Mouse (Mus musculus) liver, postnatal 0 days (tissue): ENCODE data around the gene Shank1. TPM values are rescaled to one million over a fixed set of nuclear protein-coding genes. Genes with fewer than 3 reads are reported as not detected.
A peak's percentile ranks its signal among the peaks of the same experiment; 100 is the strongest.

Experiments used
- ATAC-seq: fragments of 200-750 bp; cut with Nextera tagmentation; 2 replicates; pipeline ENCODE4 v1.8.0; 2017; ENCODE audit warnings: mild to moderate bottlenecking, moderate library complexity
- DNase-seq: peaks from one replicate; pipeline ENCODE4 v3.0.0-alpha.2; 2016
- H3K27ac ChIP-seq: fragments of 300-500 bp; sonication (generic); 2 replicates; pipeline ENCODE4 v1.5.1; 2014; ENCODE audit warnings: antibody characterized with exemption, moderate library complexity, mild to moderate bottlenecking, low read depth
- H3K27me3 ChIP-seq: fragments of 300-500 bp; sonication (generic); 2 replicates; pipeline ENCODE4 v1.6.1; 2014; ENCODE audit warnings: low read length, control low read depth, mixed read lengths; ENCODE audit not compliant: insufficient read depth
- H3K36me3 ChIP-seq: fragments of 300-500 bp; sonication (generic); replicated peaks from 2 replicates; pipeline ENCODE4 v1.6.1; 2014; ENCODE audit warnings: mild to moderate bottlenecking, control low read depth, low read length, moderate library complexity, mixed read lengths; ENCODE audit not compliant: insufficient read depth
- H3K4me1 ChIP-seq: fragments of 300-500 bp; sonication (generic); 2 replicates; pipeline ENCODE4 v1.6.1; 2014; ENCODE audit warnings: antibody characterized with exemption, mild to moderate bottlenecking, control low read depth; ENCODE audit not compliant: insufficient read depth
- H3K4me2 ChIP-seq: fragments of 300-500 bp; sonication (generic); 2 replicates; pipeline ENCODE4 v1.6.1; 2014; ENCODE audit warnings: low read depth, mild to moderate bottlenecking, low read length, moderate library complexity, mixed read lengths
- H3K4me3 ChIP-seq: fragments of 300-500 bp; sonication (generic); 2 replicates; pipeline ENCODE4 v1.5.1; 2014; ENCODE audit warnings: low read depth, low read length
- H3K9ac ChIP-seq: fragments of 300-500 bp; sonication (generic); replicated peaks from 2 replicates; pipeline ENCODE4 v1.6.1; 2014; ENCODE audit warnings: mild to moderate bottlenecking, moderate library complexity
- H3K9me3 ChIP-seq: fragments of 300-500 bp; sonication (generic); 2 replicates; pipeline ENCODE4 v1.6.1; 2016; ENCODE audit warnings: mild to moderate bottlenecking, control low read depth, low read length, mixed read lengths
- CTCF ChIP-seq: sonication (generic); IDR thresholded peaks from 2 replicates; pipeline ENCODE4 v1.5.1; 2016; ENCODE audit warnings: antibody characterized with exemption, low read depth
- EP300 ChIP-seq: IDR thresholded peaks from 2 replicates; pipeline ENCODE4 v1.6.1; 2016; ENCODE audit warnings: antibody characterized with exemption, low read depth, mild to moderate bottlenecking
- WGBS: fragments of 180-500 bp; shearing (Covaris S2); extraction: QIAGEN DNeasy Blood & Tissue Kit; methylation state at CpG from one replicate; pipeline ENCODE4 v1.1.7; 2014; ENCODE audit not compliant: insufficient replicate concordance; 5-methylcytosine and 5-hydroxymethylcytosine counted together
- polyA plus RNA-seq: library from polyadenylated mRNA; unstranded; fragments of >200 nt; fragmentation: Nextera tagmentation; extraction: Ambion mirVana; gene quantifications from 2 replicates; pipeline ENCODE4 v1.2.1, GENCODE M21; 2015

The Shank1 gene
- polyA plus RNA-seq, 1 experiment from 2014 or later, result not detected

DNA sequence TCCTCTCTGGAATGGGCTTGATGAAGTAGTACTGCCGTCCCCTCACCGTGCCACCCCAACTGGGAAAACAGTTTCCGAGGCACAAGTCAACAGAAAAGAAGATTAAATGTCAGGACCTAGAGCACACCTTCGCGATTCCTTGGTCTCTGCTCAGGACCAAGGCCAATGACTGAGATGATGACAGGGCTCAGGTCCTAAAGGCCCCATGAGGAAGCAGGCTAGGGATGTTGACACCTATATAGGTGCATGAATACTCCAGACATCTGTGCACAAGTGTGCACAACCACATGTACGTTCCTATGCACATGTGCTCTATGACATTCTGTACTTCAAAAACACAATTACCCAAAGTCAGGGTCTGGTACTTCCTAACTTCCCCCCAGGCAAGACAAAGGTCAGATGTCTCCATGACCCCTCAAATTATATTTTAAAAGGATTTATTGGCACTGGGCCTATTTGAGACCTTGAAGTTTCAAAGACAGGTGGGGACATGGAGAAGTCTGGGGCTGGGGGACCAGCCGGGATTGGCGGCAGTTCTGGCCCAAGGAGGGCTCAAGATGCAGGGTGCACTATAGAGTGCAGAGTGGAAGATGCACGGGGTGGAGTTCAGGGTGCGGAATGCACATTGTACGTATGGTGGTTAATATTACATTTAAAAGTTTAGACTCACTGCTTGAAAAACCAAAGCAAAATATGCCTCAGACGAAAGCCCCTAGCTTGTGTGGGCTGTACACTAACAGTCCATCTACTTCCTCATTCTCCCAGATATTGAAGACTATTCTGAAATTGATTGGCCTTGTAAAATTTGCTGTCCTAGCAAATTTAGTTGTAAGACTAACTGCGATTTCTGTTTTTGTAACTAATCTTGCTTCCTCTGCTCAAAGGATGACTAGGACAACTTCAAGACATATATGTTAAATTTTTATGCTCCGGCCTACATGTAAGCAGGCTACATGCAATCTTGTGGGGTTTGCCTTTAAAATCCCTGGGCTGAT is 6.4 kb upstream of the Shank1 start:
- peaks cover 15% of the 10 kb centered on the region for H3K27me3 ChIP-seq
- H3K9ac ChIP-seq, result peak overlapping the region; percentile 76; the same call in 1 of the 2 replicates
- H3K27ac ChIP-seq, result no peak overlapping the region; the same call in 1 of the 2 replicates
- H3K36me3 ChIP-seq, result no peaks in the 10 kb centered on the region
- TF ChIP-seq EP300 (no peak), CTCF (no peak)
- H3K4me2 ChIP-seq, result peak overlapping the region; percentile 85
- ATAC-seq, result no peak
- peak overlapping the region; percentile 59 for H3K4me3 ChIP-seq
- WGBS, result 78% methylated on average over 14 of the region's 14 CpGs
- no peaks in the 10 kb centered on the region for H3K9me3 ChIP-seq
- DNase-seq, result no peak
- H3K4me1 ChIP-seq, result peaks cover 21% of the 10 kb centered on the region

DNA sequence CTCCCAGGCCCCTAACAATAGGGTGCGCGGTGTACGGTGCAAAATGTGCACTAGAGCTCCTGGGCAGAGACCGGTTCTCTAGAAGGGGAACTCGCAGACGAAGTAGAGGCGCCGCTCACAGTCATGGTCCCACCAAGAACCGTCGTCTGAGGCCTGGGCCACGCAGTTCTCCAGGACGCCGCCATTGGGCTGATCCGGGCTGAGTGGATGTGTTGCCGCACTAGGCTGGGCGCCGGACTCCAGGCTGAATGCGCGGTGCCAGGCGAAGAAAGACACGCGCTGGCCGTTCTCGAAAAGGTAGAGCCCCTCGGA is 5.6 kb upstream of the Shank1 start:
- Histone ChIP-seq H3K27ac (peak overlapping the region; percentile 81), H3K4me1 (peaks cover 21% of the 10 kb centered on the region), H3K4me2 (peak overlapping the region; percentile 85), H3K9ac (peak overlapping the region; percentile 76), H3K9me3 (no peaks in the 10 kb centered on the region), H3K27me3 (peaks cover 23% of the 10 kb centered on the region), H3K4me3 (peak overlapping the region; percentile 59), H3K36me3 (no peaks in the 10 kb centered on the region)
- peak; percentile 9 for ATAC-seq
- WGBS, result under 1% methylated on average over 25 of the region's 25 CpGs
- TF ChIP-seq CTCF, result no peak
- TF ChIP-seq EP300, result no peak
- DNase-seq, result no peak

DNA sequence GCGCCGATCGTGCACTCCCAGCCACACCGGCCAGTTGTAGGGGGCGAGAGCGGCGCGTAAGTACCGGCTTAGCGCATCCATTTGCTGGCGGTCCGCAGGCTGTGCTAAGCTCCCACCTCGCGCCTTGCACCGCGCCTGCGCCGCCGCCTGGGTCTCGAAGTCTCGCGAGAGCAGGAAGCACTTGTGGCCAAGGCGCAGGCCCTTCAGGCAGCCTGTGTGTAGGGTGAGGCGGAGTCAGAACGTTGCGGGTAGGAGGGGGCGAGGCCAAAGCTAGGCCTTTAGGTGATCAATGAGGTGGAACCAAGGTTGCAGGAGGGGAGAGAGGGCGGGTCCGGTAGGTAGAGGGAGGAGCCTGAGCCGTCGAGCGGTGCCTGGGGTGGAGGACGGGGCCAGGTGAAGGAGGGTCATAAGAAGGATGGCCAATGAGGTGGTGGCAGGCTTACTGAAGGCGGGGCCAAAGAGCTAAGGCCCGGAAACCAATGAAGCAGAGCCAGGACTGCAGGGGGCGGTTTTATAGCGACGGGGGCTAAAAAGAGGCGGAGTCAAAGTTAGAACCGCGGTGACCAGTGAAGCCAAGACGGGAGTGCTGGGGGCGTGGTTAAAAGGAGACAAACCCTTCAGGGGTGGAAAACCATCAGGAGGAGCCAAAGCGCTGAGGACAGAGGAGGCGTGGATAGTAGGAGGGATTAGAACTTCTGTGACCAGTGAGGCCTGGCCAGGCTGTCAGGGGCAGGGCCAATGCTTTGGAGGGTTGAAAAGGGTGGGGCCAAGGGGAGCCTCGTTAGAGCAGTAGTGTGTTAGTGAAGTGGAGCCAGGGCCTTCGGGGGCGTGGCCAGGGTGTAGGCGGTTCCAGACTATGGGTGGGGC is 5.0 kb upstream of the Shank1 start:
- Histone ChIP-seq H3K36me3 (no peaks in the 10 kb centered on the region), H3K4me1 (peaks cover 21% of the 10 kb centered on the region), H3K9ac (peak overlapping the region; percentile 76), H3K4me2 (peak overlapping the region; percentile 85), H3K27ac (peak overlapping the region; percentile 81), H3K27me3 (peaks cover 29% of the 10 kb centered on the region), H3K9me3 (no peaks in the 10 kb centered on the region), H3K4me3 (peak overlapping the region; percentile 59)
- DNase-seq (peak; percentile 91), ATAC-seq (peak; percentile 94)
- TF ChIP-seq EP300, result no peak
- peak; percentile 23 for TF ChIP-seq CTCF
- WGBS, result 2% methylated on average over 48 of the region's 49 CpGs

- Histone ChIP-seq H3K4me1 (peaks cover 27% of the 10 kb centered on the region), H3K36me3 (no peaks in the 10 kb centered on the region), H3K9me3 (no peaks in the 10 kb centered on the region), H3K27ac (no peak overlapping the region), H3K4me3 (0 out of 2 replicates have a peak overlapping the region, but pooled peaks have one; percentile 59), H3K27me3 (peaks cover 36% of the 10 kb centered on the region), H3K9ac (no peak overlapping the region), H3K4me2 (peak overlapping the region; percentile 85)
- DNase-seq, result no peak
- ATAC-seq, result no peak
- WGBS, result 15% methylated on average over 16 of the region's 16 CpGs
- no peak for TF ChIP-seq EP300
- no peak for TF ChIP-seq CTCF
Observed at GRCm38 (mm10) chr7:44305686-44306085, 4.4 kb upstream of the Shank1 start.

DNA sequence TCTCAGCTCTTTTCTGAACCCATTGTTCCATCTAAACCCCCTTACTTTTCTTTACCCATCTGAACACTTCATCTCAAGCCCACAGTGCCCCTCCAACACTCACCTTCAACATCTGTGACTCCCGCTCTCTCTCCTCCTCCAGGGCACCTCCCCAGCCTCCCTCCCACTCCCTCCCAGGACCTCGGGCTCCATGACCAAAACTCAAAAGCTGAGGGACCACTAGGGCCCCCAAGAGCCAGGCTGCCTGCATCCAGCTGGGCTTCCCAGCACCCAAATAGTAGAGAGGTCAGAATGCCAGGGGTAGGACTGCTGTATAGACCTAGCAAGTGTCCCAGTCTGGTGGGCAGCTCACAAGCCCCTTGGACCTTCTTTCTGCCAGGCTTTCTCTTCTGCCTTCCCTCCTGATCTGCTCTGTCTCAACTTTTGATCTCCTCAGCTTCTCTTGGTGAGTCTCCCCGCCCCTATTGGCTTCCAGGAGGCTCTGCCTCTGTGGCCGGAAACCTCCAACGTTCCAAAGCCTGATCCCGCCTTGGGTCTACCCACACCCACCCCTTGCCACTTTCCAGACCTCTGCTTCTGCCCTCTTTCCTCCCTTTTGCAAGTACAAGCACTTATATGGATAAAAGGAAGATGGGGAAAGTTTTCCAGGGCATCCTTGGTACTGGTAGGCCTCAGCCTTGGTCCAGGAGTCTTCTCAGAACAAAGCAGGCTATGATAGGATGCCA is 3.4 kb upstream of the Shank1 start, which contains the start of gene Clec11a:
TSS of gene Clec11a (minus strand) at position 387 of the 725 bp plus-strand sequence.
- WGBS, result 61% methylated on average over 6 of the region's 6 CpGs
- peak within 1 kb of the TSS; percentile 85; the same call in 1 of the 2 replicates for H3K4me2 ChIP-seq
- H3K4me3 ChIP-seq, result no peak within 1 kb of the TSS
- H3K27ac ChIP-seq, result no peak within 1 kb of the TSS
- no peaks in the 10 kb centered on the region for H3K9me3 ChIP-seq
- no peaks in the 10 kb centered on the region for H3K36me3 ChIP-seq
- H3K9ac ChIP-seq, result no peak within 1 kb of the TSS
- TF ChIP-seq CTCF (no peak), EP300 (no peak)
- no peak for ATAC-seq
- DNase-seq, result no peak
- H3K27me3 ChIP-seq, result peaks cover 46% of the 10 kb centered on the region
- peaks cover 30% of the 10 kb centered on the region for H3K4me1 ChIP-seq
